In the genomic region with DNA sequence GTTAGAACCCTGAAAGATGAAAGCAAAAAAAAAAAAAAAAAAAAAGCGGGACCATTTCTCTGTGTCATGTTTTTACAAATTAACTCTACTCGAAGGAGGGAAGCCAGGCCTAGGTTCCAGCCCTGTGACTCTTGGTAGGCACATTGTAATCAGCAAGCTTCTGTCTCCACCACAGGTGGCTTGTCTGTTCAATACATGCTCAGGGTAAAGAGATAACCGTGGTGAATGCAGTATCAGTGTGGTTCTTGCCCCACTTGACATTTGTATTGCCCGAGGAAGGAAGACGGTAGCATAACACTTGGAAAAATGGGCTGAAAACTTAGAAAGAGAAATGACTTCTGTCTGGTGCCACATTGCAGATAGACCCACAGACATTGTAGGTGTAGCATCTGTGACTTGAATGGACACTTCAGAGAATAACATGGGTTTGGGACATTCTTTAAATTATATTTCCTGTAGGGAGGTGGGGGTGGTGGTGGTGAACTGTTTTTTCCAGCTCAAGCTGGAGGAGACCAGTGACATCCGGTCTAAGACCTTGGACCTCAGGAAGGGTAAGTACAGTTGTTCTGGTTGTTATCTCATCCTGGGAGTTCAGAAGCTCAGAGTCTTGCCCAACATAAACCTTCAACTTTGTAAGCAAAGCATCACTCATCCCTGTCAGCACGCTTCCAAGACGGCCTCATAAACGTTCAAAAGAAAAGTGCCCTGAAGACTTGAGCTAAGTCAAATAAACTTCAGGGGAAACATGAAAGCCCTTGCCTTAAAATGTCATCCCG, we compare ENCODE assay signal across 11 mouse cellular contexts. TPM values are rescaled to one million over a fixed set of nuclear protein-coding genes. Genes with fewer than 3 reads are reported as not detected.
DNase-seq lines count a peak whose midpoint lies in the region; ATAC-seq and TF ChIP-seq lines count a peak whose summit lies in the region.
"Had no signal": no experiment of that assay in that cellular context is flagged by ENCODE, and none has a peak within 500 bp of the region (broad histone marks: within the 10 kb centered on the region; RNA-seq: fewer than 3 reads in every experiment).

No protein-coding gene starts in this region.

- WGBS in hindbrain, embryonic 14.5 days = 40% methylated on average over 10 of the region's 10 CpGs
- WGBS in stomach, postnatal 0 days = 48% methylated on average over 10 of the region's 10 CpGs

- peak overlapping the region; percentile 61; the same call in 1 of the 2 replicates for H3K9ac ChIP-seq in hindbrain, embryonic 14.5 days
- H3K9ac ChIP-seq in stomach, postnatal 0 days (ENCODE audit: low read length) = no peak overlapping the region
- H3K9ac ChIP-seq: embryonic facial prominence, embryonic 13.5 days; lung, embryonic 15.5 days had no signal

- DNase-seq in adrenal gland, postnatal 14 days = peak; percentile 10
- DNase-seq in adrenal gland, adult 18-20 months (ENCODE audit: low spot score in 2 of 2) = no peak
- DNase-seq in hindbrain, embryonic 14.5 days (ENCODE audit: low spot score) = no peak
- no peak for DNase-seq in urinary bladder, postnatal 10 days (ENCODE audit: low spot score)
- no peak for DNase-seq in stomach, postnatal 0 days (ENCODE audit: low spot score)
- DNase-seq in heart, postnatal 10 days = no peak
- DNase-seq: gastrocnemius, postnatal 25 days had no signal

- no peaks in the 10 kb centered on the region for H3K27me3 ChIP-seq in E14TG2a.4 (ENCODE audit: insufficient read depth, low read length)
- H3K27me3 ChIP-seq in hindbrain, embryonic 14.5 days (ENCODE audit: control insufficient read depth, insufficient read depth, low read length) = no peaks in the 10 kb centered on the region
- H3K27me3 ChIP-seq in stomach, postnatal 0 days (ENCODE audit: control insufficient read depth, insufficient read depth, low read length) = no peaks in the 10 kb centered on the region
- H3K27me3 ChIP-seq: lung, embryonic 15.5 days had no signal

- no peak for ATAC-seq in hindbrain, embryonic 14.5 days (ENCODE audit: low FRiP score)
- peak; percentile 81 for ATAC-seq in megakaryocyte-erythroid progenitor cell, adult 5-6 weeks (replicated peaks; ENCODE audit: low FRiP score, low TSS enrichment, poor library complexity, severe bottlenecking)
- ATAC-seq in stomach, postnatal 0 days (ENCODE audit: low FRiP score, low TSS enrichment) = no peak

- peaks cover 70% of the 10 kb centered on the region for H3K4me1 ChIP-seq in E14TG2a.4 (replicated peaks; ENCODE audit: low read depth, low read length)
- 0 out of 2 replicates have a peak, but pooled peaks cover 4% of the 10 kb centered on the region for H3K4me1 ChIP-seq in hindbrain, embryonic 14.5 days (replicated peaks; ENCODE audit: control insufficient read depth, insufficient read depth, low read length)
- no peaks in the 10 kb centered on the region for H3K4me1 ChIP-seq in stomach, postnatal 0 days (replicated peaks; ENCODE audit: control insufficient read depth, insufficient read depth)
- H3K4me1 ChIP-seq: embryonic facial prominence, embryonic 13.5 days; lung, embryonic 15.5 days had no signal

- TF ChIP-seq CTCF in E14TG2a.4 (conservative IDR thresholded peaks at IDR 0.05; ENCODE audit: low read length) = no peak
- TF ChIP-seq CTCF in stomach, postnatal 0 days (IDR thresholded peaks at IDR 0.05; ENCODE audit: low read depth) = no peak

- intact Hi-C loops in heart, postnatal 10 days (cut with DNase I) = no loop called here

- no peaks in the 10 kb centered on the region for H3K36me3 ChIP-seq in E14TG2a.4 (ENCODE audit: insufficient read depth, low read length)
- H3K36me3 ChIP-seq in hindbrain, embryonic 14.5 days (replicated peaks; ENCODE audit: control insufficient read depth, insufficient read depth) = no peaks in the 10 kb centered on the region
- no peaks in the 10 kb centered on the region for H3K36me3 ChIP-seq in stomach, postnatal 0 days (ENCODE audit: control insufficient read depth, insufficient read depth, low read length)
- H3K36me3 ChIP-seq: embryonic facial prominence, embryonic 13.5 days; lung, embryonic 15.5 days had no signal

- no peak for TF ChIP-seq EP300 in stomach, postnatal 0 days (optimal IDR thresholded peaks at IDR 0.05)

- no peaks in the 10 kb centered on the region for H3K9me3 ChIP-seq in E14TG2a.4 (ENCODE audit: low read length)
- H3K9me3 ChIP-seq in hindbrain, embryonic 14.5 days (ENCODE audit: control insufficient read depth, low read length) = no peaks in the 10 kb centered on the region
- H3K9me3 ChIP-seq in stomach, postnatal 0 days (ENCODE audit: control insufficient read depth, low read length) = no peaks in the 10 kb centered on the region
- H3K9me3 ChIP-seq: embryonic facial prominence, embryonic 13.5 days; lung, embryonic 15.5 days had no signal

- H3K27ac ChIP-seq in hindbrain, embryonic 14.5 days = no peak overlapping the region
- H3K27ac ChIP-seq in stomach, postnatal 0 days (replicated peaks) = no peak overlapping the region
- H3K27ac ChIP-seq: embryonic facial prominence, embryonic 13.5 days had no signal

- peak overlapping the region; percentile 74; the same call in 1 of the 2 replicates for H3K4me3 ChIP-seq in E14TG2a.4 (replicated peaks; ENCODE audit: low read length)
- peak overlapping the region; percentile 48 for H3K4me3 ChIP-seq in hindbrain, embryonic 14.5 days (replicated peaks; ENCODE audit: low read length)
- H3K4me3 ChIP-seq in stomach, postnatal 0 days (ENCODE audit: low read depth, low read length) = no peak overlapping the region

- H3K4me2 ChIP-seq in hindbrain, embryonic 14.5 days (replicated peaks) = peak overlapping the region; percentile 51
- no peak overlapping the region for H3K4me2 ChIP-seq in stomach, postnatal 0 days (replicated peaks; ENCODE audit: low read depth)

RNA-seq across cellular contexts. Expression of gene Ccdc160, which starts 1.1 kb away (rescaled TPM):
- total RNA-seq in adrenal gland, postnatal 14 days (2021) = 15.5 and 18.1 TPM in 2 replicates
- total RNA-seq in adrenal gland, adult 18-20 months (2021) = 10 to 100 TPM; 21.2 to 28.9 TPM
- 8.2 and 9.4 TPM in 2 replicates for polyA plus RNA-seq in hindbrain, embryonic 14.5 days (2014; fragmentation: Nextera tagmentation; extraction: Ambion mirVana)
- not detected in 2 replicates for total RNA-seq in megakaryocyte-erythroid progenitor cell, adult 5-6 weeks (2014; fragmentation: Nextera tagmentation)
- 0.30 TPM in 1 of 2 replicates, not detected in the other for total RNA-seq in megakaryocyte-erythroid progenitor cell, adult 5-6 weeks (2017)
- polyA plus RNA-seq in stomach, postnatal 0 days (2015; fragmentation: Nextera tagmentation; extraction: Ambion mirVana) = 0.25 and 0.27 TPM in 2 replicates
- total RNA-seq in heart, postnatal 10 days (2021) = under 1 TPM; 0.45 to 0.72 TPM
- total RNA-seq: gastrocnemius, postnatal 25 days had no signal
- polyA plus RNA-seq: embryonic facial prominence, embryonic 13.5 days had no signal
